Mouse (Mus musculus) neural tube, embryonic 14.5 days (tissue): ENCODE data around the gene Mob1b. TPM values are rescaled to one million over a fixed set of nuclear protein-coding genes. Genes with fewer than 3 reads are reported as not detected.
"Not testable (repeated sequence)": the region's sequence is repeated elsewhere in the genome, so short reads cannot be mapped to it uniquely, and the experiment has no call there.

Experiments
- ATAC-seq: fragments of 200-750 bp; cut with Nextera tagmentation; 2 replicates; pipeline ENCODE4 v1.8.0; 2017; ENCODE audit warnings: low read depth, mild to moderate bottlenecking, moderate TSS enrichment, moderate library complexity
- H3K27ac ChIP-seq: fragments of 300-500 bp; sonication (generic); 2 replicates; pipeline ENCODE4 v1.5.1; 2014; ENCODE audit warnings: low read depth, mild to moderate bottlenecking, control low read depth, low read length, moderate library complexity, mixed read lengths
- H3K27me3 ChIP-seq: fragments of 300-500 bp; sonication (generic); 2 replicates; pipeline ENCODE4 v1.6.1; 2014; ENCODE audit warnings: low read length; ENCODE audit not compliant: control insufficient read depth, insufficient read depth
- H3K36me3 ChIP-seq: fragments of 300-500 bp; sonication (generic); 2 replicates; pipeline ENCODE4 v1.6.1; 2014; ENCODE audit warnings: low read length, mixed read lengths; ENCODE audit not compliant: control insufficient read depth, insufficient read depth
- H3K4me1 ChIP-seq: fragments of 300-500 bp; sonication (generic); 2 replicates; pipeline ENCODE4 v1.6.1; 2014; ENCODE audit warnings: low read length; ENCODE audit not compliant: control insufficient read depth, insufficient read depth
- H3K4me2 ChIP-seq: fragments of 300-500 bp; sonication (generic); 2 replicates; pipeline ENCODE4 v1.6.1; 2014; ENCODE audit warnings: mild to moderate bottlenecking, low read depth, low read length, control low read depth
- H3K4me3 ChIP-seq: fragments of 300-500 bp; sonication (generic); 2 replicates; pipeline ENCODE4 v1.5.1; 2014; ENCODE audit warnings: low read depth, low read length, control low read depth, mixed read lengths
- H3K9ac ChIP-seq: fragments of 300-500 bp; sonication (generic); replicated peaks from 2 replicates; pipeline ENCODE4 v1.6.1; 2014; ENCODE audit warnings: low read depth, mild to moderate bottlenecking, control low read depth, low read length, mixed read lengths
- H3K9me3 ChIP-seq: fragments of 300-500 bp; sonication (generic); 2 replicates; pipeline ENCODE4 v1.6.1; 2016; ENCODE audit warnings: low read length; ENCODE audit not compliant: control insufficient read depth
- WGBS: fragments of 180-500 bp; shearing (Covaris S2); extraction: QIAGEN DNeasy Blood & Tissue Kit; methylation state at CpG from one replicate; pipeline ENCODE4 v1.1.7; 2014; 5-methylcytosine and 5-hydroxymethylcytosine counted together
- polyA plus RNA-seq: library from polyadenylated mRNA; unstranded; fragments of >200 nt; fragmentation: Nextera tagmentation; extraction: Ambion mirVana; gene quantifications from 2 replicates; pipeline ENCODE4 v1.2.1, GENCODE M21; 2014

The Mob1b gene
- polyA plus RNA-seq, 1 experiment from 2014 or later, result 15.2 TPM

DNA sequence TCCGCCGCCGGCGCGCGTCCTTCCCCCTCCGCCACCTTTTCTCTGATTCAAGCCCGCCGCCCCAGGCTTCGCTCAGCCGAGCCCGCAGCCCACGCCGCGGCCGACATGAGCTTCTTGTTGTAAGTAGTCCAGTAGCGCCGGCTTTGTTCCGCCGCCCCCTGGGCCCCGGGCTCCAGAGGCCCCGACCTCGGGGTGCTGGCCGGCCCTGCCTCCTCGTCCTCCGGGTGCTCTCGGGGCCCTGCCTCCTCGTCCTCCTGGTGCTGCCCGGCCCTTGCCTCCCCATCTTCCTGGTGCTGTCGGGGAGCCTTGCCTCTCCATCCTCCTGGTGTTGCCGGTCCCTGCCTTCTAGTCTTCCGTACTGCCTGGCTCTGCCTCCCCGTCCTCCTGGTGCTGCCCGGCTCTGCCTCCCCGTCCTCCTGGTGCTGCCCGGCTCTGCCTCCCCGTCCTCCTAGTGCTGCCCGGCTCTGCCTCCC lies 384 bp downstream of the Mob1b start:
- H3K9me3 ChIP-seq, result no peaks in the 10 kb centered on the region
- 1% methylated on average over 38 of the region's 38 CpGs for WGBS
- no peaks in the 10 kb centered on the region for H3K27me3 ChIP-seq
- peak overlapping the region; percentile 74 for H3K9ac ChIP-seq
- H3K36me3 ChIP-seq, result no peaks in the 10 kb centered on the region
- ATAC-seq, result peak; percentile 80
- peak overlapping the region; percentile 97 for H3K4me3 ChIP-seq
- peaks cover 11% of the 10 kb centered on the region for H3K4me1 ChIP-seq
- H3K4me2 ChIP-seq, result peak overlapping the region; percentile 71
- H3K27ac ChIP-seq, result peak overlapping the region; percentile 91

GRCm38 (mm10) chr5:88721565-88722212 lies 1.0 kb downstream of the Mob1b start:
- Histone ChIP-seq H3K36me3 (no peaks in the 10 kb centered on the region), H3K4me1 (peaks cover 11% of the 10 kb centered on the region), H3K27ac (peak overlapping the region; percentile 91; the same call in 1 of the 2 replicates), H3K27me3 (no peaks in the 10 kb centered on the region), H3K9me3 (no peaks in the 10 kb centered on the region), H3K4me3 (peak overlapping the region; percentile 97), H3K4me2 (peak overlapping the region; percentile 71), H3K9ac (peak overlapping the region; percentile 74)
- 1% methylated on average over 31 of the region's 31 CpGs for WGBS
- peak; percentile 26 for ATAC-seq

GRCm38 (mm10) chr5:88722213-88722600 lies 1.6 kb downstream of the Mob1b start:
- Histone ChIP-seq H3K4me1 (peaks cover 11% of the 10 kb centered on the region), H3K27me3 (no peaks in the 10 kb centered on the region), H3K4me2 (peak overlapping the region; percentile 71), H3K4me3 (peak overlapping the region; percentile 97), H3K9ac (peak overlapping the region; percentile 74), H3K36me3 (no peaks in the 10 kb centered on the region), H3K9me3 (no peaks in the 10 kb centered on the region), H3K27ac (no peak overlapping the region)
- WGBS, result 17% methylated on average over 4 of the region's 4 CpGs
- ATAC-seq, result no peak

DNA sequence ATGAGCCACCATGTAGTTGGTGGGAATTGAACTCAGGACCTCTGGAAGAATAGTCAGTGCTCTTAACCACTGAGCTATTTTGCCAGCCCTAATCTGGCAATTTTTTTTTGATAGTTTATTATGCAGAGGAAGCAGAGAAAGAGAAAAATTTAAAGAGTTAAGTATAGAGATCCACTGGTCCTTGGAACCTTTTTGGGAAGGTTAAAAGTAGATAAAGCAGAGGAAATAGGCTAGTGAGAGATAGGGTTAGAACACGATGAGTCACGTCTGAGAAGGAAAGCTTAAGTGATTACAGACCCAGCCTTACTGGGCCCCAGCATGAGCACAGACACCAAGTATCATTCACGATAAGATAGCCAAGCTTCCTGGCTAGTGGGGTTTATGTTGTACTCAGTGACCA lies 3.4 kb downstream of the Mob1b start:
- Histone ChIP-seq H3K27me3 (no peaks in the 10 kb centered on the region), H3K4me1 (peaks cover 11% of the 10 kb centered on the region), H3K36me3 (no peaks in the 10 kb centered on the region), H3K9me3 (no peaks in the 10 kb centered on the region), H3K9ac (no peak overlapping the region), H3K27ac (no peak overlapping the region), H3K4me2 (no peak overlapping the region), H3K4me3 (no peak overlapping the region)
- 77% methylated on average over 3 of the region's 3 CpGs for WGBS
- no peak for ATAC-seq

DNA sequence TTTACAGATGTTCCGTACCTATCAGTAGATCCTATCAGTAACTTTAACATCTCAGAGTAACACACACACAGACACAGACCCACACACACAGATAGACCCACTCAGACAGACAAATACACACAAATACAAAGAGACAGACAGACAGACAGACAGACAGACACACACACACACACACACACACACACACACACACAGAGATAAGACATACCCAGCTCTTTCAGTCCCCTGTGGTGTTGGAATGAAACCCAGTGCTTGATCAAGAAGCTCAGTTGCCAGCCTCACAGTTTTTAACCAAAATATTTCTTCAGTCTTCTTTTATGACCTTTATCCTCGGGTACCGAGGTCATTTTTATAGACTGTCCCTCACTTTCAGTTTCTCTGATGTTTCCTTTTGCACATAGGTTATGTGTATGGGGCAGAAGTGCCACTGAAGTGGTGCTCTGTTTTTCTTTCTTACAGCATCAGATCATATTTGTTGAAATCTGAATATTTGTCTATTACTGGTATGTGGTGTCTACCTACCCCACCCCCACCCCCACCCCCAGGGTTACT lies 7.0 kb downstream of the Mob1b start:
- no peak overlapping the region for H3K9ac ChIP-seq
- no peaks in the 10 kb centered on the region for H3K27me3 ChIP-seq
- no peak for ATAC-seq
- H3K27ac ChIP-seq, result no peak overlapping the region
- no peak overlapping the region for H3K4me3 ChIP-seq
- H3K36me3 ChIP-seq, result no peaks in the 10 kb centered on the region
- no peak overlapping the region for H3K4me2 ChIP-seq
- no peaks in the 10 kb centered on the region for H3K9me3 ChIP-seq
- WGBS, result 87% methylated on average over 3 of the region's 3 CpGs
- peaks cover 5% of the 10 kb centered on the region for H3K4me1 ChIP-seq

- Histone ChIP-seq H3K9me3 (no peaks in the 10 kb centered on the region), H3K4me1 (no peaks in the 10 kb centered on the region), H3K9ac (no peak overlapping the region), H3K27me3 (no peaks in the 10 kb centered on the region), H3K36me3 (no peaks in the 10 kb centered on the region), H3K27ac (no peak overlapping the region), H3K4me2 (no peak overlapping the region), H3K4me3 (no peak overlapping the region)
- 97% methylated on average over 2 of the region's 2 CpGs for WGBS
- ATAC-seq, result no peak
Observed at GRCm38 (mm10) chr5:88734786-88735185, 14.1 kb downstream of the Mob1b start.

DNA sequence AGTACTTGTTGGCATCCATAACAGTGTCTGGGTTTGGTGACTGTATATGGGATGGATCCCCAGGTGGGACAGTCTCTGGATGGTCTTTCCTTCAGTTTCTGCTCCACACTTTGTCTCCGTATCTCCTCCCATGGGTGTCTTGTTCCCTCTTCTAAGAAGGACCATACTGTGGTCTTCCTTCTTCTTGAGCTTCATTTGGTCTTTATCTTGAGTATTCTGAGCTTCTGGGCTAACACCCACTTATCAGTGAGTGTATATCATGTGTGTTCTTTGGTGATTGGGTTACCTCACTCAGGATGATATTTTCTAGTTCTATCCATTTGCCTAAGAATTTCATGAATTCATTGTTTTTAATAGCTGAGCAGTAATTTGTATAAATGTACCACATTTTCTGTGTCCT lies 20.4 kb downstream of the Mob1b start:
- H3K27me3 ChIP-seq, H3K4me2 ChIP-seq, H3K36me3 ChIP-seq, H3K27ac ChIP-seq, H3K9ac ChIP-seq, H3K4me1 ChIP-seq, ATAC-seq, H3K9me3 ChIP-seq, H3K4me3 ChIP-seq: not testable (repeated sequence)
- WGBS, result 100% methylated on average over 1 of the region's 1 CpGs

GRCm38 (mm10) chr5:88747774-88748173 lies 27.1 kb downstream of the Mob1b start:
- 97% methylated on average over 1 of the region's 1 CpGs for WGBS
- Histone ChIP-seq H3K27me3 (no peaks in the 10 kb centered on the region), H3K9ac (no peak overlapping the region), H3K4me3 (no peak overlapping the region), H3K9me3 (no peaks in the 10 kb centered on the region), H3K27ac (no peak overlapping the region), H3K4me2 (no peak overlapping the region), H3K4me1 (no peaks in the 10 kb centered on the region), H3K36me3 (peaks cover 5% of the 10 kb centered on the region; the same call in 1 of the 2 replicates)
- no peak for ATAC-seq

- WGBS, result 90% methylated on average over 4 of the region's 4 CpGs
- H3K27me3 ChIP-seq, result no peaks in the 10 kb centered on the region
- no peaks in the 10 kb centered on the region for H3K4me1 ChIP-seq
- H3K4me3 ChIP-seq, result no peak overlapping the region
- ATAC-seq, result no peak
- H3K36me3 ChIP-seq, result peaks cover 10% of the 10 kb centered on the region
- H3K27ac ChIP-seq, result no peak overlapping the region
- H3K9ac ChIP-seq, result no peak overlapping the region
- no peak overlapping the region for H3K4me2 ChIP-seq
- H3K9me3 ChIP-seq, result no peaks in the 10 kb centered on the region
Observed at GRCm38 (mm10) chr5:88753199-88753598, 32.5 kb downstream of the Mob1b start.
